ENCODE assay signal across 26 mouse cellular contexts in the genomic region with DNA sequence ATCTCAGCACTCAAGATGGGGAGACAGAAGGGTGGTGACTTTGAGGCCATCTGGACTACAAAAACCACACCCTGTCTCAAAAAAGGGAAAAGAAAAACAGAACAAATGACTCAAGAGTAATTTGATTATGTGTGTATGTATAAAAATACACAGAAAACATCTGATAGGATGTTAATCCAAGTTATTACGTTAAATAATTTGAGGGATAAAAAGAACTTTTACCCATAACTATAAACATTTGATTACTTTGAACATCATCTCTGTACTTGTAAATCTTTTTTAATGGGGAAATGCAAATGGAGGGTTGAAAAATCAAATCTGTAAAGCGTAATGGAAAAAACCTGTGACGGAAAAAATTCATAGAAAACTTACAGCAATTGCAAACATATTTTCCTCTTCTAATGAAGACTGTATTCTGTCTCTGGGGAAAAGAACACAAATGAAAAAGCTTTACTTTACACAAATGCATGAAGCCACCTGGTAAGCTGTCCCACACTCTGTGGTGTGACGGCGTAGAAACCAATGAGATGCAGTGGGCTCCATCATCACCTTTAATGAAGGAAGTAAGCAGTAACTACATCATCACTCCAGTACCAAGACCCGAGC. TPM values are rescaled to one million over a fixed set of nuclear protein-coding genes. Genes with fewer than 3 reads are reported as not detected.
DNase-seq lines count a peak whose midpoint lies in the region; ATAC-seq and TF ChIP-seq lines count a peak whose summit lies in the region.
"Had no signal": no experiment of that assay in that cellular context is flagged by ENCODE, and none has a peak within 500 bp of the region (broad histone marks: within the 10 kb centered on the region; RNA-seq: fewer than 3 reads in every experiment).

No protein-coding gene starts in this region.

- in situ Hi-C loops in CH12.LX (cut with MboI; ENCODE audit: low pct_ligation_motif_present, low pct_unique_long_range_greater_than_20kb, low sequenced_read_pairs) = no loop called here

- no peak overlapping the region for H3K9ac ChIP-seq in CH12.LX (ENCODE audit: insufficient read depth, low read depth)
- H3K9ac ChIP-seq: embryonic facial prominence, embryonic 13.5 days; embryonic facial prominence, embryonic 15.5 days; forebrain, embryonic 12.5 days had no signal

- no peak overlapping the region for H3K4me2 ChIP-seq in CH12.LX (ENCODE audit: insufficient read depth, low read depth, poor library complexity, severe bottlenecking)
- H3K4me2 ChIP-seq: embryonic facial prominence, embryonic 13.5 days; embryonic facial prominence, embryonic 15.5 days; forebrain, embryonic 12.5 days had no signal

- dilution Hi-C loops in CH12.LX (cut with MboI; ENCODE audit: extremely low pct_ligation_motif_present, extremely low pct_unique_long_range_greater_than_20kb, low sequenced_read_pairs) = no loop called here

- no peak for TF ChIP-seq POLR2A in CH12.LX (IDR thresholded peaks at IDR 0.05; ENCODE audit: low read depth, low read length)

- H3K27ac ChIP-seq in CH12.LX (ENCODE audit: insufficient read depth, low read depth) = no peak overlapping the region
- no peak overlapping the region for H3K27ac ChIP-seq in left cerebral cortex, adult 2 months
- H3K27ac ChIP-seq in embryonic facial prominence, embryonic 10.5 days (replicated peaks) = no peak overlapping the region
- H3K27ac ChIP-seq: embryonic facial prominence, embryonic 13.5 days; embryonic facial prominence, embryonic 15.5 days; forebrain, embryonic 10.5 days; forebrain, embryonic 12.5 days had no signal

- TF ChIP-seq EP300 in CH12.LX (IDR thresholded peaks at IDR 0.05; ENCODE audit: low read length) = 0 out of 2 replicates have a peak, but pooled peaks have one; percentile 53

- H3K9me3 ChIP-seq in CH12.LX (replicated peaks; ENCODE audit: low read length) = no peaks in the 10 kb centered on the region
- no peaks in the 10 kb centered on the region for H3K9me3 ChIP-seq in embryonic facial prominence, embryonic 10.5 days
- H3K9me3 ChIP-seq: embryonic facial prominence, embryonic 13.5 days; embryonic facial prominence, embryonic 15.5 days; forebrain, embryonic 10.5 days; forebrain, embryonic 12.5 days had no signal

- no peaks in the 10 kb centered on the region for H3K27me3 ChIP-seq in CH12.LX (replicated peaks)
- H3K27me3 ChIP-seq in embryonic facial prominence, embryonic 10.5 days (replicated peaks; ENCODE audit: low read depth, poor library complexity, severe bottlenecking) = no peaks in the 10 kb centered on the region
- H3K27me3 ChIP-seq: embryonic facial prominence, embryonic 13.5 days; embryonic facial prominence, embryonic 15.5 days; forebrain, embryonic 12.5 days; Patski had no signal

- peak; percentile 43; the same call in 1 of the 2 replicates for ATAC-seq in megakaryocyte, adult 5-6 weeks (ENCODE audit: poor library complexity, severe bottlenecking)
- no peak for ATAC-seq in monocyte, adult 5-6 weeks (replicated peaks; ENCODE audit: insufficient number of reproducible peaks, low FRiP score, low TSS enrichment, poor library complexity, severe bottlenecking)
- ATAC-seq: activated CD4-positive, CD25-positive, alpha-beta regulatory T cell, adult 4 months; CD4-positive, CD25-positive, alpha-beta regulatory T cell, adult 4 months; forebrain, embryonic 14.5 days; forebrain, embryonic 16.5 days; Patski had no signal

- H3K79me2 ChIP-seq in CH12.LX (replicated peaks; ENCODE audit: control insufficient read depth, extremely low read depth, insufficient read depth, poor library complexity, severe bottlenecking) = no peaks in the 10 kb centered on the region

- whole genome bisulfite sequencing in embryonic facial prominence, embryonic 10.5 days = 96% methylated on average over 6 of the region's 6 CpGs

- no peak overlapping the region for H3K4me3 ChIP-seq in CH12.LX (replicated peaks in 1 of 3; ENCODE audit: low read depth in 2 of 3, low read length in 2 of 3, poor library complexity in 1 of 3)
- H3K4me3 ChIP-seq in left cerebral cortex, adult 2 months = no peak overlapping the region
- no peak overlapping the region for H3K4me3 ChIP-seq in embryonic facial prominence, embryonic 10.5 days
- H3K4me3 ChIP-seq: embryonic facial prominence, embryonic 13.5 days; embryonic facial prominence, embryonic 15.5 days; erythroblast, embryonic 14.5 days; forebrain, embryonic 10.5 days; forebrain, embryonic 12.5 days had no signal

- H3K4me1 ChIP-seq in CH12.LX (ENCODE audit: control insufficient read depth in 1 of 2, insufficient read depth in 2 of 2) = peaks cover 5 to 18% of the 10 kb centered on the region in 2 experiments; a peak in 1 of 4 replicates
- H3K4me1 ChIP-seq in embryonic facial prominence, embryonic 10.5 days = no peaks in the 10 kb centered on the region
- H3K4me1 ChIP-seq: embryonic facial prominence, embryonic 13.5 days; embryonic facial prominence, embryonic 15.5 days; forebrain, embryonic 10.5 days; forebrain, embryonic 12.5 days had no signal

- peaks cover 57 to 91% of the 10 kb centered on the region in 2 experiments for H3K36me3 ChIP-seq in CH12.LX (replicated peaks in 1 of 2; ENCODE audit: control insufficient read depth in 1 of 2, insufficient read depth in 1 of 2, low read length in 1 of 2)
- H3K36me3 ChIP-seq in embryonic facial prominence, embryonic 10.5 days (replicated peaks) = peaks cover 100% of the 10 kb centered on the region

- TF ChIP-seq CTCF in CH12.LX (conservative IDR thresholded peaks at IDR 0.05 in 1 of 2, IDR thresholded peaks at IDR 0.05 in 1 of 2; ENCODE audit: low read depth in 2 of 2, low read length in 2 of 2) = no peak
- TF ChIP-seq CTCF in left cerebral cortex, adult 2 months (IDR thresholded peaks at IDR 0.05) = no peak

- intact Hi-C loops in left cerebral cortex, adult 2 months (cut with DNase I) = no loop called here

- DNase-seq in CH12.LX (ENCODE audit: extremely low read depth) = peak; percentile 54
- DNase-seq in adipocyte (ENCODE audit: low spot score) = peak; percentile 94
- DNase-seq in left cerebral cortex, adult 2 months (ENCODE audit: extremely low spot score in 1 of 2, low spot score in 2 of 2) = no peak
- DNase-seq in embryonic facial prominence, embryonic 10.5 days (ENCODE audit: low spot score) = no peak
- no peak for DNase-seq in cerebellum, adult 9-11 months
- DNase-seq: adrenal gland, adult 2 months; adrenal gland, postnatal 10 days; adrenal gland, postnatal 25 days; B cell, adult 2 months; cerebellum, adult 11 months; cerebellum, adult 18-20 months; cerebellum, adult 8-10 months; cerebellum, postnatal 10 days; cerebellum, postnatal 25 days had no signal

- TF ChIP-seq RAD21 in CH12.LX (IDR thresholded peaks at IDR 0.05; ENCODE audit: low read depth, low read length) = no peak

TF ChIP-seq in CH12.LX, 34 proteins besides CTCF, POLR2A, EP300 and RAD21:
- TF ChIP-seq UBTF (IDR thresholded peaks at IDR 0.05; ENCODE audit: low read depth, low read length) (no peak), KAT2A (IDR thresholded peaks at IDR 0.05; ENCODE audit: insufficient replicate concordance, low read length) (no peak), E2F4 (IDR thresholded peaks at IDR 0.05; ENCODE audit: insufficient replicate concordance, low read depth, low read length) (no peak), USF1 (IDR thresholded peaks at IDR 0.05; ENCODE audit: low read depth, low read length) (no peak), JUND (conservative IDR thresholded peaks at IDR 0.05; ENCODE audit: low read depth, low read length) (no peak; the same call in 1 of the 2 replicates), IRF4 (IDR thresholded peaks at IDR 0.05; ENCODE audit: low read depth, low read length) (no peak), ZKSCAN1 (IDR thresholded peaks at IDR 0.05; ENCODE audit: borderline replicate concordance, low read depth, low read length) (no peak), JUN (IDR thresholded peaks at IDR 0.05; ENCODE audit: insufficient read depth, low read depth, low read length) (no peak; the same call in 1 of the 2 replicates), BHLHE40 (IDR thresholded peaks at IDR 0.05; ENCODE audit: low read depth, low read length) (no peak), ELF1 (IDR thresholded peaks at IDR 0.05; ENCODE audit: low read depth, low read length) (no peak), ZNF384 (IDR thresholded peaks at IDR 0.05; ENCODE audit: low read depth, low read length) (no peak), POLR2AphosphoS2 (IDR thresholded peaks at IDR 0.05; ENCODE audit: low read depth, low read length) (no peak), ZMIZ1 (IDR thresholded peaks at IDR 0.05; ENCODE audit: low read depth, low read length) (no peak), USF2 (conservative IDR thresholded peaks at IDR 0.05; ENCODE audit: low read depth, low read length) (no peak), SIN3A (IDR thresholded peaks at IDR 0.05; ENCODE audit: low read length) (no peak), MAX (IDR thresholded peaks at IDR 0.05; ENCODE audit: low read length) (no peak), PAX5 (IDR thresholded peaks at IDR 0.05; ENCODE audit: low read length) (no peak)

RNA-seq across cellular contexts. Expression of a gene that starts 12.1 kb away (rescaled TPM):
- total RNA-seq in CH12.LX (2012; rRNA removed) (47.7 and 58.1 TPM in 2 replicates), CH12.LX (2014; rRNA removed) (87.7 and 97.0 TPM in 2 replicates)
- polyA plus RNA-seq in CH12.LX (2012; ENCODE audit: insufficient read length, low read depth) = 77.7 and 82.0 TPM in 2 replicates
- 50.3 and 50.9 TPM in 2 replicates for total RNA-seq in megakaryocyte, adult 5-6 weeks (2015)
- 57.7 and 68.7 TPM in 2 replicates for total RNA-seq in megakaryocyte, adult 5-6 weeks (2017)
- total RNA-seq in monocyte, adult 5-6 weeks (2017) = 62.6 to 83.6 TPM (median 77.5 TPM) in 3 replicates
- total RNA-seq in left cerebral cortex, adult 2 months (2021) = 10 to 100 TPM; 13.4 to 15.9 TPM
- polyA plus RNA-seq in embryonic facial prominence, embryonic 10.5 days (2016; fragmentation: Nextera tagmentation; extraction: Ambion mirVana) = 106 and 107 TPM in 2 replicates

RNA-seq across cellular contexts. Expression of a gene that starts 34.2 kb away (rescaled TPM):
- total RNA-seq in CH12.LX (2012; rRNA removed) (5.0 and 6.4 TPM in 2 replicates), CH12.LX (2014; rRNA removed) (1.4 and 2.2 TPM in 2 replicates)
- 9.7 and 9.8 TPM in 2 replicates for polyA plus RNA-seq in CH12.LX (2012; ENCODE audit: insufficient read length, low read depth)
- total RNA-seq in megakaryocyte, adult 5-6 weeks (2015) = 4.2 and 5.3 TPM in 2 replicates
- total RNA-seq in megakaryocyte, adult 5-6 weeks (2017) = 5.3 and 7.8 TPM in 2 replicates
- total RNA-seq in monocyte, adult 5-6 weeks (2017) = 18.0 to 20.6 TPM (median 20.0 TPM) in 3 replicates
- total RNA-seq in left cerebral cortex, adult 2 months (2021) = 10 to 100 TPM; 27.7 to 28.8 TPM
- polyA plus RNA-seq in embryonic facial prominence, embryonic 10.5 days (2016; fragmentation: Nextera tagmentation; extraction: Ambion mirVana) = 20.2 and 24.7 TPM in 2 replicates
- polyA plus RNA-seq: erythroblast, embryonic 14.5 days had no signal

Comparison
In these comparisons a context has a peak if more than half of its experiments do, and no peak if none do; other contexts are left out.
1. DNase-seq: peak in CH12.LX (single experiment) and adipocyte (single experiment); none in left cerebral cortex, adult 2 months (0 of 2), embryonic facial prominence, embryonic 10.5 days (single experiment) and cerebellum, adult 9-11 months (single experiment).